In genomic region chr4:128983656-128984055, GRCm38 (mm10) we compare ENCODE assay signal across 8 mouse cellular contexts. TPM values are rescaled to one million over a fixed set of nuclear protein-coding genes. Genes with fewer than 3 reads are reported as not detected.
A peak's percentile ranks its signal among the peaks of the same experiment; 100 is the strongest.
DNase-seq lines count a peak whose midpoint lies in the region; ATAC-seq and TF ChIP-seq lines count a peak whose summit lies in the region.
"Had no signal": no experiment of that assay in that cellular context is flagged by ENCODE, and none has a peak within 500 bp of the region (broad histone marks: within the 10 kb centered on the region; RNA-seq: fewer than 3 reads in every experiment).

No protein-coding gene starts in this region.

- no peak overlapping the region for H3K4me2 ChIP-seq in lung, postnatal 0 days (replicated peaks; ENCODE audit: low read depth, low read length)
- H3K4me2 ChIP-seq: neural tube, embryonic 12.5 days had no signal

- peak; percentile 18; the same call in 1 of the 2 replicates for TF ChIP-seq CTCF in lung, postnatal 0 days (IDR thresholded peaks at IDR 0.05)

- ATAC-seq in lung, postnatal 0 days = peak; percentile 43

- H3K27ac ChIP-seq in lung, postnatal 0 days (ENCODE audit: low read length) = no peak overlapping the region
- H3K27ac ChIP-seq: neural tube, embryonic 12.5 days had no signal

- no peaks in the 10 kb centered on the region for H3K36me3 ChIP-seq in lung, postnatal 0 days (ENCODE audit: insufficient read depth, low read length)
- H3K36me3 ChIP-seq: neural tube, embryonic 12.5 days had no signal

- H3K4me3 ChIP-seq in lung, postnatal 0 days (ENCODE audit: low read depth, low read length) = no peak overlapping the region
- H3K4me3 ChIP-seq: neural tube, embryonic 12.5 days had no signal

- no peak for TF ChIP-seq EP300 in lung, postnatal 0 days (IDR thresholded peaks at IDR 0.05)

- H3K4me1 ChIP-seq in lung, postnatal 0 days (ENCODE audit: insufficient read depth, low read depth, low read length) = no peaks in the 10 kb centered on the region
- H3K4me1 ChIP-seq: neural tube, embryonic 12.5 days had no signal

- 44% methylated on average over 2 of the region's 2 CpGs for WGBS in lung, postnatal 0 days

- H3K27me3 ChIP-seq in lung, postnatal 0 days (replicated peaks; ENCODE audit: insufficient read depth, low read length) = no peaks in the 10 kb centered on the region

- no peaks in the 10 kb centered on the region for H3K9me3 ChIP-seq in lung, postnatal 0 days (ENCODE audit: low read length)
- H3K9me3 ChIP-seq: neural tube, embryonic 12.5 days had no signal

- peak; percentile 26 to 39 for DNase-seq in spleen, postnatal 36 days (ENCODE audit: low spot score in 2 of 2)
- DNase-seq in spleen, postnatal 10 days (ENCODE audit: low spot score in 2 of 2) = no peak
- DNase-seq in kidney, adult 9 months = peak; percentile 92
- peak; percentile 39 for DNase-seq in lung, postnatal 0 days (ENCODE audit: low spot score)
- no peak for DNase-seq in layer of hippocampus, adult 18-20 months (ENCODE audit: low spot score in 2 of 2)
- DNase-seq in ovary, adult 18-20 months (ENCODE audit: low spot score) = no peak
- DNase-seq in spleen, postnatal 4 days (ENCODE audit: low spot score in 2 of 2) = no peak

- no peak overlapping the region for H3K9ac ChIP-seq in lung, postnatal 0 days (replicated peaks; ENCODE audit: low read depth)
- H3K9ac ChIP-seq: neural tube, embryonic 12.5 days had no signal

RNA-seq across cellular contexts. Expression of gene Ak2, which starts 8.1 kb away (rescaled TPM):
- 85.7 and 89.7 TPM in 2 replicates for polyA plus RNA-seq in lung, postnatal 0 days (2015; fragmentation: Nextera tagmentation; extraction: Ambion mirVana)
- total RNA-seq in layer of hippocampus, adult 18-20 months (2021) = 10 to 100 TPM; 24.9 TPM

RNA-seq across cellular contexts. Expression of gene Azin2, which starts 21.4 kb away (rescaled TPM):
- 39.0 and 42.2 TPM in 2 replicates for polyA plus RNA-seq in lung, postnatal 0 days (2015; fragmentation: Nextera tagmentation; extraction: Ambion mirVana)
- total RNA-seq in layer of hippocampus, adult 18-20 months (2021) = 10 to 100 TPM; 38.9 to 41.7 TPM

Comparison
In these comparisons a context has a peak if more than half of its experiments do, and no peak if none do; other contexts are left out.
1. DNase-seq: peak in spleen, postnatal 36 days (2 of 2), kidney, adult 9 months (single experiment) and lung, postnatal 0 days (single experiment); none in spleen, postnatal 10 days (0 of 2), layer of hippocampus, adult 18-20 months (0 of 2), ovary, adult 18-20 months (single experiment) and spleen, postnatal 4 days (0 of 2).